Mouse (Mus musculus): ENCODE measurements around the gene Clock. TPM values are rescaled to one million over a fixed set of nuclear protein-coding genes. Genes with fewer than 3 reads are reported as not detected.

Clock gene
- total RNA-seq, 1 experiment from 2014 or later, result 11.0 TPM

- ATAC-seq (replicated peaks; ENCODE audit: low read depth, poor library complexity, severe bottlenecking), result no peak
Observed at GRCm38 (mm10) chr5:76183043-76183749, 121.4 kb downstream of the Clock start.

DNA sequence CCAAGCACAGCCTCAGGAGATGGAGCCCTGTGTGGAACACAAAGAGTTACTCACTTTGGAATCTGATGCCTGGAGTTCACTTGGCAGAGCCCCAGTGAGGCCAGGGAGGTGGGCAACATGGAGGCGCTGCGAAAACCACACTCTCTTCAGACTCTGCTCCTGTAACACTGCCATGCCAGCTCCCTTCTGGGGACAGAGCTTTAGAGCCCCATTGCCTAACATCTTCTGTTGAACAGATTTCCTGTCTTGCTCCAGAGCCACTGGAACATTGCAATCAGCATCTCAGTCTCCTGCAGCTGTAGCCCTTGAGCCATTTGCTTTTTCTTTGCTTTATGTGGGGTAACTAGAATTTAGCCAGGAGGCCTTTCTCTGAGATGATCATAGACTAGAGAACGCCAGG lies 122.3 kb downstream of the Clock start:
- ATAC-seq (replicated peaks; ENCODE audit: low read depth, poor library complexity, severe bottlenecking), result no peak

GRCm38 (mm10) chr5:76179791-76180190 lies 124.8 kb downstream of the Clock start:
- ATAC-seq (replicated peaks; ENCODE audit: low read depth, poor library complexity, severe bottlenecking), result no peak

DNA sequence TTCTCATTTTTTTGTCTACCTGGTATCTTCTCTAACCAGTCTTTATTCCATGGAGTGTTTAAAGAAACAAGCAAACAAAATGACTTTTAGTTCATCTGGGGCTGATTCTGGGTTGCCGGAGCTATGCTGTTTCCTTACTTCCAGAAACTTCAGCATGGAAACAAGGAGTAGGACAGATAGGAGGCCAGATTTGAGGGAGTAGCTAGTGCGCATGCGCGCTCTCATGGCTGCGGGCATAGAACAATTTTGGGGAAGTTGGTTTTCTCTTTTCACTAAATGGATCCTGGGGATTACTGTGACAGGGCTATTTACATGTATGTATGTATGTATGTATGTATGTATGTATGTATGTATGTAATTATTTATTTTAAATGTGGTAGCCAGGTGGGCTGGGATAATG lies 125.4 kb downstream of the Clock start:
- no peak for ATAC-seq (replicated peaks; ENCODE audit: low read depth, poor library complexity, severe bottlenecking)

GRCm38 (mm10) chr5:76177664-76178063 lies 126.9 kb downstream of the Clock start:
- no peak for ATAC-seq (replicated peaks; ENCODE audit: low read depth, poor library complexity, severe bottlenecking)

- no peak for ATAC-seq (replicated peaks; ENCODE audit: low read depth, poor library complexity, severe bottlenecking)
Observed at GRCm38 (mm10) chr5:76176841-76177240, 127.8 kb downstream of the Clock start.

DNA sequence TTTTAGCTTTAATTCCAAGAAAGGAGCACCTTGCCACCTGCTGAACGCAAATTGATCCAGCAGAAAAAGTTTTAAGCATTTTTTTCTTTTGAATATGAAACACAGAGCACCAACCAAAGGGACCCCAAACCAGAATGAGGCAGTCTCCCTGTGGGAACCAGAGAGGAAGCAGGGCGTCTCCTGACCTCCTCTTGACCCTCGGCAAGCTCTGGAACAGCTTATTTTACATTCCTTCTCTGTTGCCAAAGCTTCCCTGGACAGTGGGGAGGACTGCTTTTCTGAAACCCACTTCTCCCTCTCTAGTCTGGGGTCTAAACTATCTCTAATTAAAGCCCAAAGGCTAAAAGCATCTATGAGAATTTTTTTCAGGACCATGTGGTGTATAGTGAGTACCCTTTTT lies 128.2 kb downstream of the Clock start:
- no peak for ATAC-seq (replicated peaks; ENCODE audit: low read depth, poor library complexity, severe bottlenecking)

- no peak for ATAC-seq (replicated peaks; ENCODE audit: low read depth, poor library complexity, severe bottlenecking)
Observed at GRCm38 (mm10) chr5:76175051-76175450, 129.5 kb downstream of the Clock start.

DNA sequence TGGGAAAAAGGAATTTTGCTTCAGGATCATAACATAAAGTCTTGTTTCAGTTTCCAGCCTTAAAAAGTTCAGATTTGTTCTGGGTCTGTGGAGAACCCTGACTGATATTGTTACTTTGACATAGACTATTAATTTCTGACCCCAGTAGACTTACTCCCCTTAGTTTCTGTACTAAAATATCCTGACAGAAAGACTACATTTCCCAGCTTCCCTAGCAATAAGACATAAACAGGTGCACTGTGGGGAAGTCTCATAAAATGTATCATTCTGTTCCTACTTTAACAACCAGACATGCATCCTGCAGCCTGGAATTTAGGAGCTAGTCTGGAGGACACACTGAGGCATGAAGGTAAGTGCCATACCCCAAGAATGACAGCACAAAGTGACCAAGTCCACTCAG lies 133.6 kb downstream of the Clock start:
- no peak for ATAC-seq (replicated peaks; ENCODE audit: low read depth, poor library complexity, severe bottlenecking)

DNA sequence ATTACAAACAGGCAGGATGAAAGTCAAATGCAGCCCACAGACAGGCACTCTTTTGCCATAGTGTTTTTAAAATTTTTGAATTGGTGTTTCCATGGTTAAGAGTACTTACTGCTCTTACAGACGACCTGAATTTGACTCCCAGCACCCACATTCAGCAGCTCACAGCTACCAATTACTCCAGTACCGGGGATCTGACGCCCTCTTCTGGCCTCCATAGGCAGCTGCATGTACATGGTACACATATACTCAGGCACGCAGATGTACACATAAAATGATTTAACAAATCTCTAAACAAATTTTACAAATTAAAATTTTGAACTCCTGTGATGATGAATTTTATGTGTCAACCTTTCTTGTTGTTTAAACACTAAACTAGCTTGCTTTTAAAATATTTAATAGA lies 134.1 kb downstream of the Clock start:
- no peak for ATAC-seq (replicated peaks; ENCODE audit: low read depth, poor library complexity, severe bottlenecking)

- ATAC-seq (replicated peaks; ENCODE audit: low read depth, poor library complexity, severe bottlenecking), result no peak
Observed at GRCm38 (mm10) chr5:76164827-76165226, 139.8 kb downstream of the Clock start.

GRCm38 (mm10) chr5:76163828-76164390 lies 140.7 kb downstream of the Clock start:
- ATAC-seq (replicated peaks; ENCODE audit: low read depth, poor library complexity, severe bottlenecking), result no peak

GRCm38 (mm10) chr5:76162926-76163325 lies 141.7 kb downstream of the Clock start:
- ATAC-seq (replicated peaks; ENCODE audit: low read depth, poor library complexity, severe bottlenecking), result no peak

GRCm38 (mm10) chr5:76161491-76161890 lies 143.1 kb downstream of the Clock start:
- ATAC-seq (replicated peaks; ENCODE audit: low read depth, poor library complexity, severe bottlenecking), result peak; percentile 92

- ATAC-seq (replicated peaks; ENCODE audit: low read depth, poor library complexity, severe bottlenecking), result no peak
Observed at GRCm38 (mm10) chr5:76160086-76160485, 144.5 kb downstream of the Clock start.

Other genes with a start within 250 kb of the Clock start
- 12.3 and 12.7 TPM in 2 replicates for gene Srd5a3, start 164.5 kb downstream of the Clock start, total RNA-seq (2017)
- 43.2 and 54.0 TPM in 2 replicates for gene Tmem165, start 120.9 kb downstream of the Clock start, total RNA-seq (2017)
- not detected in 2 replicates for gene Pdcl2, start 26.4 kb upstream of the Clock start, total RNA-seq (2017)
- gene Nmu, start 59.0 kb upstream of the Clock start, total RNA-seq (2017), result not detected in 2 replicates
- gene Gm7271, start 179.2 kb upstream of the Clock start, total RNA-seq (2017), result not detected in 2 replicates
- 58.8 and 78.7 TPM in 2 replicates for gene Exoc1, start 224.5 kb upstream of the Clock start, total RNA-seq (2017)